Mouse (Mus musculus): ENCODE measurements around the gene Glul. TPM values are rescaled to one million over a fixed set of nuclear protein-coding genes. Genes with fewer than 3 reads are reported as not detected.

Glul gene
- polyA plus RNA-seq, 1 experiment = 474 TPM

- TF ChIP-seq POLR2A (IDR thresholded peaks at IDR 0.05; ENCODE audit: insufficient read depth, low read depth, low read length) (no peak), CTCF (IDR thresholded peaks at IDR 0.05; ENCODE audit: insufficient read depth, low read depth, low read length) (no peak)
- H3K4me1 ChIP-seq (ENCODE audit: control insufficient read depth, insufficient read depth, low read length) = 0 out of 2 replicates have a peak, but pooled peaks cover 2% of the 10 kb centered on the region
- no peak overlapping the region for H3K4me3 ChIP-seq (ENCODE audit: insufficient read depth, low read depth, low read length)
- no peak overlapping the region for H3K27ac ChIP-seq (ENCODE audit: insufficient read depth, low read depth, low read length)
- WGBS = 60% methylated on average over 7 of the region's 7 CpGs
These were observed 47.2 kb downstream of the Glul start for GRCm38 (mm10) chr1:153946971-153947370.

GRCm38 (mm10) chr1:153947837-153948236 is 48.1 kb downstream of the Glul start:
- no peak overlapping the region for H3K4me3 ChIP-seq (ENCODE audit: insufficient read depth, low read depth, low read length)
- WGBS = 92% methylated on average over 6 of the region's 6 CpGs
- TF ChIP-seq CTCF (IDR thresholded peaks at IDR 0.05; ENCODE audit: insufficient read depth, low read depth, low read length) (no peak), POLR2A (IDR thresholded peaks at IDR 0.05; ENCODE audit: insufficient read depth, low read depth, low read length) (no peak)
- H3K27ac ChIP-seq (ENCODE audit: insufficient read depth, low read depth, low read length) = no peak overlapping the region
- H3K4me1 ChIP-seq (ENCODE audit: control insufficient read depth, insufficient read depth, low read length) = no peaks in the 10 kb centered on the region

- H3K4me3 ChIP-seq (ENCODE audit: insufficient read depth, low read depth, low read length) = no peak overlapping the region
- 73% methylated on average over 9 of the region's 9 CpGs for WGBS
- peaks cover 4% of the 10 kb centered on the region; the same call in 1 of the 2 replicates for H3K4me1 ChIP-seq (ENCODE audit: control insufficient read depth, insufficient read depth, low read length)
- no peak overlapping the region for H3K27ac ChIP-seq (ENCODE audit: insufficient read depth, low read depth, low read length)
- TF ChIP-seq POLR2A (IDR thresholded peaks at IDR 0.05; ENCODE audit: insufficient read depth, low read depth, low read length) (no peak), CTCF (IDR thresholded peaks at IDR 0.05; ENCODE audit: insufficient read depth, low read depth, low read length) (no peak)
These were observed 53.5 kb downstream of the Glul start for GRCm38 (mm10) chr1:153953232-153953631.

- Histone ChIP-seq H3K27ac (ENCODE audit: insufficient read depth, low read depth, low read length) (no peak overlapping the region), H3K4me3 (ENCODE audit: insufficient read depth, low read depth, low read length) (no peak overlapping the region), H3K4me1 (ENCODE audit: control insufficient read depth, insufficient read depth, low read length) (peaks cover 4% of the 10 kb centered on the region; the same call in 1 of the 2 replicates)
- 84% methylated on average over 6 of the region's 6 CpGs for WGBS
- no peak for TF ChIP-seq POLR2A (IDR thresholded peaks at IDR 0.05; ENCODE audit: insufficient read depth, low read depth, low read length)
- no peak for TF ChIP-seq CTCF (IDR thresholded peaks at IDR 0.05; ENCODE audit: insufficient read depth, low read depth, low read length)
These were observed 54.1 kb downstream of the Glul start for GRCm38 (mm10) chr1:153953797-153954196.

- 45% methylated on average over 1 of the region's 1 CpGs for WGBS
- Histone ChIP-seq H3K4me3 (ENCODE audit: insufficient read depth, low read depth, low read length) (no peak overlapping the region), H3K27ac (ENCODE audit: insufficient read depth, low read depth, low read length) (no peak overlapping the region), H3K4me1 (ENCODE audit: control insufficient read depth, insufficient read depth, low read length) (peaks cover 4% of the 10 kb centered on the region; the same call in 1 of the 2 replicates)
- TF ChIP-seq POLR2A (IDR thresholded peaks at IDR 0.05; ENCODE audit: insufficient read depth, low read depth, low read length) (no peak), CTCF (IDR thresholded peaks at IDR 0.05; ENCODE audit: insufficient read depth, low read depth, low read length) (no peak)
These were observed 58.1 kb downstream of the Glul start for GRCm38 (mm10) chr1:153957850-153958249.

Other genes with a start within 250 kb of the Glul start
- gene Rgs8, start 246.9 kb upstream of the Glul start, polyA plus RNA-seq (2012; ENCODE audit: insufficient read depth, insufficient read length, low replicate concordance, missing spikeins) = not detected in 2 replicates
- not detected in 2 replicates for gene Rgs16, start 159.6 kb upstream of the Glul start, polyA plus RNA-seq (2012; ENCODE audit: insufficient read depth, insufficient read length, low replicate concordance, missing spikeins)
- not detected in 2 replicates for gene Rnasel, start 150.5 kb upstream of the Glul start, polyA plus RNA-seq (2012; ENCODE audit: insufficient read depth, insufficient read length, low replicate concordance, missing spikeins)
- not detected in 2 replicates for gene Rgsl1, start 55.8 kb upstream of the Glul start, polyA plus RNA-seq (2012; ENCODE audit: insufficient read depth, insufficient read length, low replicate concordance, missing spikeins)
- not detected in 2 replicates for gene Teddm1b, start 25.6 kb upstream of the Glul start, polyA plus RNA-seq (2012; ENCODE audit: insufficient read depth, insufficient read length, low replicate concordance, missing spikeins)
- not detected in 2 replicates for gene Teddm1a, start 8.2 kb upstream of the Glul start, polyA plus RNA-seq (2012; ENCODE audit: insufficient read depth, insufficient read length, low replicate concordance, missing spikeins)
- not detected in 2 replicates for gene Teddm2, start 284 bp downstream of the Glul start, polyA plus RNA-seq (2012; ENCODE audit: insufficient read depth, insufficient read length, low replicate concordance, missing spikeins)

Data from olfactory bulb, adult 2 months (tissue).